Mouse (Mus musculus) bone marrow, adult 2 months (tissue): ENCODE data around the gene Matn4.

Source experiments
- CTCF ChIP-seq: fragments of 200-500 bp; IDR thresholded peaks from 2 replicates; pipeline ENCODE4 v1.5.1; 2011; ENCODE audit warnings: low read length, control low read depth; ENCODE audit not compliant: control insufficient read depth, insufficient read depth
- POLR2A ChIP-seq: fragments of 200-500 bp; IDR thresholded peaks from 2 replicates; pipeline ENCODE4 v1.6.1; 2011; ENCODE audit warnings: low read depth, mild to moderate bottlenecking, control low read depth, low read length, borderline replicate concordance; ENCODE audit not compliant: control insufficient read depth

DNA sequence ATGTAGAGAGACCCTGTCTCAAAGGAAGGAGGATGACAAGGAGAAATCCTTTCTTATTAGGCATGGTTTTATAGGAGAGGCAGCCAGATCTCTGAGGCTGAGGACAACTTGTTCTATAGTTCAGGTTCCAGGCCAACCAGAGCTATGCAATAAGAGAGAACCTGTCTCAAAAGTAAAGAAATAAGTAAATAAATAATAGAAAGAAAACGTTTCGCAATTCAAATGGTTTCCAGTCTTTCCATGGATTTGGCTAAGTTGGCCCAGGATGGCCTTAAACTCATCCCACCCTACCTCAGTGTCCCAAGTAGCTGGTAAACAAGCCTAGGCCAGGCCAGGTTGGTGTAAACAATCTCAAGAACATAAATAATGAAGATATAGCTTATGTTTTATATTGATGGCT lies 39.7 kb upstream of the Matn4 start:
- TF ChIP-seq CTCF (no peak), POLR2A (no peak)
